Mouse (Mus musculus) stomach, embryonic 16.5 days (tissue): ENCODE measurements around the gene Lao1. TPM values are rescaled to one million over a fixed set of nuclear protein-coding genes. Genes with fewer than 3 reads are reported as not detected.

Source experiments
- ATAC-seq: fragments of 200-750 bp; cut with Nextera tagmentation; 2 replicates; pipeline ENCODE4 v1.8.0; 2017; ENCODE audit warnings: moderate number of reproducible peaks, moderate TSS enrichment; ENCODE audit not compliant: insufficient read depth, low FRiP score
- H3K27ac ChIP-seq: fragments of 300-500 bp; sonication (generic); 2 replicates; pipeline ENCODE4 v1.5.1; 2014; ENCODE audit warnings: low read length
- H3K27me3 ChIP-seq: fragments of 300-500 bp; sonication (generic); 2 replicates; pipeline ENCODE4 v1.6.1; 2014; ENCODE audit warnings: low read length, control low read depth, mixed read lengths; ENCODE audit not compliant: control insufficient read depth, insufficient read depth
- H3K36me3 ChIP-seq: fragments of 300-500 bp; sonication (generic); 2 replicates; pipeline ENCODE4 v1.6.1; 2014; ENCODE audit warnings: low read length; ENCODE audit not compliant: control insufficient read depth, insufficient read depth
- H3K4me1 ChIP-seq: fragments of 300-500 bp; sonication (generic); 2 replicates; pipeline ENCODE4 v1.6.1; 2014; ENCODE audit warnings: low read length, control low read depth, mixed read lengths; ENCODE audit not compliant: control insufficient read depth, insufficient read depth
- H3K4me2 ChIP-seq: fragments of 300-500 bp; sonication (generic); 2 replicates; pipeline ENCODE4 v1.6.1; 2014; ENCODE audit warnings: low read depth, low read length, mixed read lengths
- H3K4me3 ChIP-seq: fragments of 300-500 bp; sonication (generic); replicated peaks from 2 replicates; pipeline ENCODE4 v1.5.1; 2014; ENCODE audit warnings: mild to moderate bottlenecking, low read length
- H3K9ac ChIP-seq: fragments of 300-500 bp; sonication (generic); 2 replicates; pipeline ENCODE4 v1.6.1; 2014; ENCODE audit warnings: low read length
- H3K9me3 ChIP-seq: fragments of 300-500 bp; sonication (generic); replicated peaks from 2 replicates; pipeline ENCODE4 v1.6.1; 2016; ENCODE audit warnings: low read length, control low read depth; ENCODE audit not compliant: control insufficient read depth
- WGBS: fragments of 180-500 bp; shearing (Covaris S2); extraction: QIAGEN DNeasy Blood & Tissue Kit; methylation state at CpG from one replicate; pipeline ENCODE4 v1.1.7; 2014; 5-methylcytosine and 5-hydroxymethylcytosine counted together
- polyA plus RNA-seq: library from polyadenylated mRNA; unstranded; fragments of >200 nt; fragmentation: Nextera tagmentation; extraction: Ambion mirVana; gene quantifications from 2 replicates; pipeline ENCODE4 v1.2.1, GENCODE M21; 2015

The Lao1 gene
- polyA plus RNA-seq, 1 experiment from 2014 or later: not detected

DNA sequence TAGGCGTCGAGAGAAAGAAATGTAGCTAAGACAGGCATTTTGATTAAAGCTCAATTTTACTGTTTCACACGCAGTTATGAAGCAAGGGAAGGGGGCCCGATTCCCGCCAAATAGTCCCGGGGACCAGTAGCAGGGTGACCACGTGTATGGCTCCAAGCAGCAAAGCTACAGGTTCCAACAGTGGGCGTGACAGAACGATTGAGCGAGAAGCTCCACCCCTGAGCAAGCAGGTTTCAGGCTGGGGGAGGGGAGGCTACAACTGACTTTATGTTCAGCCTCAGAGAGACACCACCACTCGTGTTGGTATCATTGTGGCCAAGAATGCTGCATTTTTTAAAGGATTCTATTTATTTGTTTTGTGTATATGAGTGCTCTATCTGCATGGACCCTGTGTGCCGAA is 28.0 kb downstream of the Lao1 start:
- Histone ChIP-seq H3K4me3 (no peak overlapping the region), H3K27me3 (no peaks in the 10 kb centered on the region), H3K4me1 (no peaks in the 10 kb centered on the region), H3K36me3 (no peaks in the 10 kb centered on the region), H3K9ac (no peak overlapping the region), H3K9me3 (peaks cover 2% of the 10 kb centered on the region; the same call in 1 of the 2 replicates), H3K4me2 (no peak overlapping the region), H3K27ac (no peak overlapping the region)
- 25% methylated on average over 12 of the region's 12 CpGs for WGBS
- ATAC-seq: no peak

DNA sequence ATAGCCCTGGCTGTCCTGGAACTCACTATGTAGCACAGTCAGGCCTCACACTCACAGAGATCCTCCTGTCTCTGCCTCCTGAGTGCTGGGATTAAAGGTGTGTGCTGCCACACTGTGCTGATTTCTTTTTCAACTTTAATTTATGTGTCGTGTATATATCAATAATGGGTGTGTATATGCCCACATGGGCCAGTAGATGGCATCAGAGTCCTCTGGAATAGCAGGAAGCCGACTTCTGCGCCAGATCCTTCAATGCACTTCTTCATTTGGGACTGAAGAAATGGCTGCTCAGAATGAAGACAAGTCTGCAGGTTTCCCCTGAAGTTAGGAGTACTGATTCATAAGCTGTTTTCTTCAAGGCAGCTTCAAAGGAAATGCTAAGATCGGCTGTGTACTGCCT is 30.4 kb downstream of the Lao1 start:
- H3K27me3 ChIP-seq: no peaks in the 10 kb centered on the region
- no peak overlapping the region for H3K4me3 ChIP-seq
- ATAC-seq: no peak
- no peaks in the 10 kb centered on the region for H3K36me3 ChIP-seq
- WGBS: 43% methylated on average over 4 of the region's 4 CpGs
- peaks cover 4% of the 10 kb centered on the region; the same call in 1 of the 2 replicates for H3K9me3 ChIP-seq
- no peak overlapping the region for H3K9ac ChIP-seq
- H3K27ac ChIP-seq: peak overlapping the region; percentile 68
- H3K4me1 ChIP-seq: no peaks in the 10 kb centered on the region
- no peak overlapping the region for H3K4me2 ChIP-seq

DNA sequence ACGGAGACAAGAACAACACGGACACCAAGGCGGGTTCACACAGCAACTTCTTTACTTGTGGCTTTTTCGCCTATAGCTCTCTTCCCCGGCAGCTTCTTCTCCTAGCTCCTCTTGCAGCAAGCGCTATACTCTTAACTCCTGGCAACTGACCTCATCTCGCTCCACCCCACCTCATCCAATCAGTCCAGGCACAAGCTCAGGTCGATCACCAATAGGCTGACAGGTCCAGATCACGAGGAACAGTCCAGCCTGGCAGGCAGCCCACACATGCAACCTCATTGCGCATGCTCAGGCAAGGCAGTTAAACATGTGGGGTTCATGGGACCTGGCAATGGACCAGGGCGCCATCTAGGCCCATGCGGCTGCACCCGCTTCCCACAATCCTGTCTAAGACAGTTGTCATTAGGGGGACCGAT is 35.8 kb downstream of the Lao1 start:
- Histone ChIP-seq H3K4me3 (no peak overlapping the region), H3K9ac (no peak overlapping the region), H3K27ac (no peak overlapping the region), H3K36me3 (no peaks in the 10 kb centered on the region), H3K9me3 (peaks cover 4% of the 10 kb centered on the region; the same call in 1 of the 2 replicates), H3K27me3 (no peaks in the 10 kb centered on the region), H3K4me1 (no peaks in the 10 kb centered on the region), H3K4me2 (no peak overlapping the region)
- ATAC-seq: no peak
- 86% methylated on average over 14 of the region's 14 CpGs for WGBS

DNA sequence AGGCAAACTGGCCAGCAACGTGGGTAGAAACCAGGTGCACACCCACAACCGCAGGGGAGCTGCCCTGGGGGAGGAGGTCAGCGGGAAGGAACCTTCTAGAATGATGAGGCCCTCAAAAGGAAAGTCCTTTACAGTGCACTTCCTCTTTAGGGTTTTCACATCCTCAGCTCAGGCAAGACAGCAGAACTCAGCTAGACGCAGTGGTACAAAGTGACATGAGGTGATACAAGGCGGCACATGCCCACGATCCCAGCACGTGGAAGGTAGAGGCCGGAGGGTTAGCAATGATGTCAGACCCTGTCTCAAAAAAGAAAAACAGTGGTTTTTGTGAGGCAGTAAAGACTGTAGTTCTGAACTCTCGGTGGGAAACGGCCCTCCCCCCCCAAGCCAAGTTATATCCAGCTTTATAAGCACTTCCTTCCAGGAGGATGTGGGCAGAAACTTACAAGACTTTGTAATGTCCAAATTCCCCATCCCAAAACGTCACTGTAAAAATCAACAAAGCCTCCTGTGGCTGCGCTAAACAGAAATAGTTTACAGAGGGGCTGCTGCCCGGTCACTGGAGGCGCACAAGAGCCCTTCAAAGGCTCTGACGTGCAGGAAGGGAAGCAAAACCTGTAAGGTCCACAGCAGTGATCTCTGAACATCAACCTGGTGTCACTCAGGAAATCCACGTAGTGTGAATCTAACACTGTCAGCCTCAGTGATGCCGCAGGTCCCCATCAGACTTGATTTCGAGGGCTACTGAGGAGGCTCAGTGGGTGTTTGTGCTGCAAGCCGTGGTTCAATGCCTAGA is 38.5 kb downstream of the Lao1 start:
- no peak overlapping the region for H3K27ac ChIP-seq
- no peaks in the 10 kb centered on the region for H3K36me3 ChIP-seq
- H3K27me3 ChIP-seq: no peaks in the 10 kb centered on the region
- H3K9ac ChIP-seq: no peak overlapping the region
- H3K4me1 ChIP-seq: no peaks in the 10 kb centered on the region
- no peak for ATAC-seq
- H3K9me3 ChIP-seq: no peaks in the 10 kb centered on the region
- no peak overlapping the region for H3K4me3 ChIP-seq
- no peak overlapping the region for H3K4me2 ChIP-seq
- 45% methylated on average over 19 of the region's 19 CpGs for WGBS

DNA sequence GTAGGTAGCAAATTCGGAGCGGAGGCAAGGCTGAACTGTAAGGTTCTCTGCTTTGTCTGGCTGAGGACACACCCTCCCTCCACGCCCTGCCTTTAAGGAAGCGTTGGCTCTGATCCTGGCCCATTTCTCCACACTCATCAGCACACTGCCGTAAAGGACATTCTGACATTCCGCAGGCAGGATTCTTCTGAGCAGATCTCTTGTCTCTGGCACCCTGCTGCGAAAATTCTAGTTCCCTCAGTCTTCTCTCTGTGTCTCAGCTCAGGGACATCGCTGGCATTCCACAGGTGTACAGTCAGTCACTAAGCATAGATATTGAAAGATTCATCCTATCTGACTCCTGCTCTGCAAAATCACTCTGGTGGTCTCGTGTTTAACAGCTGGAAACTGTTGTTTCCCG is 40.3 kb downstream of the Lao1 start:
- H3K4me1 ChIP-seq: no peaks in the 10 kb centered on the region
- WGBS: 55% methylated on average over 10 of the region's 10 CpGs
- no peak overlapping the region for H3K9ac ChIP-seq
- H3K27ac ChIP-seq: no peak overlapping the region
- no peaks in the 10 kb centered on the region for H3K36me3 ChIP-seq
- H3K4me2 ChIP-seq: no peak overlapping the region
- H3K9me3 ChIP-seq: no peaks in the 10 kb centered on the region
- ATAC-seq: no peak
- no peaks in the 10 kb centered on the region for H3K27me3 ChIP-seq
- H3K4me3 ChIP-seq: no peak overlapping the region

DNA sequence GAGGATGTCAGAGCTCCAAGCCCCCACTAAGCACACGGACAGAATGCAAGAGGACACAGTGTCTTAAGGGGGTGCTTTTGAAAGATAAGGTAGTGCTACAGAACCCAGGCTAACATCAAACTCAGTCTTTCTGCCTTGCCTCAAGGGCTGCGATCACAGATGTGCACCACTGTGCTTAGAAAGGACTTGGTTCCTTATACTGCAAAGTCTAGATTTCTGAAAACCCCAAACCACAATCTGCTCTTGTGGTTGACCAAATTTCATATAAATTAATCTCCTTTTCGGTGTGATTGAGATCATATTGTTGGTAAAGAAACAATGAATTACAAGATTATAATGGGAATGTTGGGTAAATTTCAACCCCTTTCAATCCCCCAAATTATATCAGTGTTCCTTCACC is 41.1 kb downstream of the Lao1 start:
- 70% methylated on average over 3 of the region's 3 CpGs for WGBS
- no peak overlapping the region for H3K4me3 ChIP-seq
- no peak overlapping the region for H3K27ac ChIP-seq

DNA sequence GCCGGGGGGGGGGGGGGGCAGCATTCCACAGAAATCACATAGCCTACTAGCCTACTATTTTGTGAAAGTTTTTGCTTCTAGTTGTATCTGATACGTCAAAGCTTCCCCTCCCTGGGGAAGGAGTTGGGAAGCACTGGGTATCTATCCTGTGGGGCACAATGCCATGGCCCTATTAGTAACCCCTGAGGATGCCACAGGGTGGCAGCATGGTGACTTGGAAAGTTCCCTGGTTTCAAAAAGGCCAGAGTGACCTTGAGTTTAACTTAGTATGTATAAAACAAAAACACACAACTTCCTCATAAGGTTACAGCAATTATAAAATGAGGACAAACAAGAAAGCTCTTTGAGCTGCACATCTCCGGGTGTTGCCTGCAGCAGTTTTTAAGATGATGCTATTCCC is 42.8 kb downstream of the Lao1 start:
- Histone ChIP-seq H3K36me3 (no peaks in the 10 kb centered on the region), H3K9ac (no peak overlapping the region), H3K27ac (no peak overlapping the region), H3K4me1 (no peaks in the 10 kb centered on the region), H3K4me2 (no peak overlapping the region), H3K27me3 (no peaks in the 10 kb centered on the region), H3K9me3 (no peaks in the 10 kb centered on the region), H3K4me3 (no peak overlapping the region)
- WGBS: 76% methylated on average over 3 of the region's 3 CpGs
- no peak for ATAC-seq

More for the DNA sequence above, 41.1 kb downstream of the Lao1 start:
- Histone ChIP-seq H3K9me3 (no peaks in the 10 kb centered on the region), H3K36me3 (no peaks in the 10 kb centered on the region), H3K9ac (no peak overlapping the region), H3K4me1 (no peaks in the 10 kb centered on the region), H3K27me3 (no peaks in the 10 kb centered on the region), H3K4me2 (no peak overlapping the region)
- no peak for ATAC-seq

DNA sequence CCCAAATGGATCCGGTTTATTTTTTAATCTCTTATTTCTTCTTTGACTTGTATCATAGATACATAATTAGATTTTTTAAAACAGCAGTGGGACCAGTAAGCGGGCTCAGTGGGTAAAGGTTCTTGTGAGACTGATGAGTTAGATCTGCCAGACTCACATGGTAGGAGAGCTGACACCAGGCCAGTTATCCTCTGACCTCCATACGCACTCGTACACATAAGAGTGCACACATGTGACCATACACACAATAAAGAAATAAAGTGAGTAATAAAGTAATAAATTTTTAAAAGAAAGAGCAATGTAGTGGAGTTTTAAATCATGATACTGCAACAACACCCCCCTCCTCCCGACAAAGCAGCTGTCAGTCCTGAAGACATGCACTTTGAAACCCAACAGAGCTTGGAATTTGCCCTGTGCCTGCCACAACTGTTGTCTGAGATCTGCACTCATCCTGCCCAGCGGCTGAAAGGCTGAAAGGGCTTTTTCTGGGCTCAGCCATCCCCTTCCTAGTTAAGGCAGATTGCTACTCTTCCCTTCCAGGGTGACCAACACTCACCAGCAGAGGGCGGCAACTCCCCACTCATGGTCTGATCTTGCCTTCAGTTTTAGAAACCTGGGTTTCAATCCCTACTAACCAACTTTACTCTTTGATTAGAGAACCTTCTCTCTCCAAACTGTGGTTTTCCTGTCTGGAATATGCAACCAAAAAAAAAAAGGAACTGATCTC is 43.4 kb downstream of the Lao1 start:
- no peak overlapping the region for H3K4me3 ChIP-seq
- no peaks in the 10 kb centered on the region for H3K27me3 ChIP-seq
- H3K27ac ChIP-seq: no peak overlapping the region
- peak; percentile 64; the same call in 1 of the 2 replicates for ATAC-seq
- 50% methylated on average over 7 of the region's 7 CpGs for WGBS
- H3K9ac ChIP-seq: no peak overlapping the region
- H3K36me3 ChIP-seq: no peaks in the 10 kb centered on the region
- no peak overlapping the region for H3K4me2 ChIP-seq
- no peaks in the 10 kb centered on the region for H3K4me1 ChIP-seq
- H3K9me3 ChIP-seq: no peaks in the 10 kb centered on the region

DNA sequence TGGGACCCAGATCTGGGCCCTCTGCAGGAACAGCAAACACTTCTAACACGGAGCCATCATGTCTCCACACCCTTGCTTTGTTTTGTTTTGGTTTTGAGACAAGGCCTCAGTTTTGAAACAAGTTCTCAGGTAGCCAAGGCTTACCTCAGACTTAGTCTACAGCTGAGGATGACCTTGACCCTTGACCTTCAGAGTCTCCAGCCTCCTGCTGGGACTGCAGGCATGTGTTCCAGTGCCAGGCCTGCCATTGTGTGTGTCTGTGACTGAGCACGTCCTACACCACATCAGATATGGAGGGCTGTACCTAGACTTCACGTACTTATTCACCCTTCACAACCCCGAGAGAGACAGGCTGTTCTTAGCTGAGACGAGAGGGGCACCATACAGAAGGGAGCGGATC is 46.2 kb downstream of the Lao1 start:
- no peaks in the 10 kb centered on the region for H3K4me1 ChIP-seq
- WGBS: 84% methylated on average over 6 of the region's 6 CpGs
- no peaks in the 10 kb centered on the region for H3K36me3 ChIP-seq
- H3K4me3 ChIP-seq: no peak overlapping the region
- no peak overlapping the region for H3K27ac ChIP-seq
- no peak for ATAC-seq
- H3K27me3 ChIP-seq: no peaks in the 10 kb centered on the region
- no peak overlapping the region for H3K4me2 ChIP-seq
- no peaks in the 10 kb centered on the region for H3K9me3 ChIP-seq
- no peak overlapping the region for H3K9ac ChIP-seq
